Mouse (Mus musculus): Measurements from ENCODE around the gene Phospho1. TPM values are rescaled to one million over a fixed set of nuclear protein-coding genes. Genes with fewer than 3 reads are reported as not detected.

Gene Phospho1
- polyA plus RNA-seq, 1 experiment from 2014 or later, result not detected

Other genes starting within 250 kb of the Phospho1 start
- gene Ngfr, start 236.8 kb upstream of the Phospho1 start, polyA plus RNA-seq (2015; fragmentation: Nextera tagmentation; extraction: Ambion mirVana), result 25.8 and 28.7 TPM in 2 replicates
- 270 and 290 TPM in 2 replicates for gene Phb, start 157.5 kb upstream of the Phospho1 start, polyA plus RNA-seq (2015; fragmentation: Nextera tagmentation; extraction: Ambion mirVana)
- gene Zfp652, start 111.8 kb upstream of the Phospho1 start, polyA plus RNA-seq (2015; fragmentation: Nextera tagmentation; extraction: Ambion mirVana), result 22.3 and 23.1 TPM in 2 replicates
- 1.3 and 1.6 TPM in 2 replicates for gene B130006D01Rik, start 100.9 kb upstream of the Phospho1 start, polyA plus RNA-seq (2015; fragmentation: Nextera tagmentation; extraction: Ambion mirVana)
- 22.8 and 23.7 TPM in 2 replicates for gene Gngt2, start 12.7 kb downstream of the Phospho1 start, polyA plus RNA-seq (2015; fragmentation: Nextera tagmentation; extraction: Ambion mirVana)
- 10.1 and 11.4 TPM in 2 replicates for gene Abi3, start 18.0 kb downstream of the Phospho1 start, polyA plus RNA-seq (2015; fragmentation: Nextera tagmentation; extraction: Ambion mirVana)
- 1.4 TPM in 2 replicates for gene B4galnt2, start 90.4 kb downstream of the Phospho1 start, polyA plus RNA-seq (2015; fragmentation: Nextera tagmentation; extraction: Ambion mirVana)
- 53.8 and 57.9 TPM in 2 replicates for gene Igf2bp1, start 181.4 kb downstream of the Phospho1 start, polyA plus RNA-seq (2015; fragmentation: Nextera tagmentation; extraction: Ambion mirVana)
- not detected in 2 replicates for gene Gip, start 200.0 kb downstream of the Phospho1 start, polyA plus RNA-seq (2015; fragmentation: Nextera tagmentation; extraction: Ambion mirVana)
- 98.3 and 99.0 TPM in 2 replicates for gene Snf8, start 210.4 kb downstream of the Phospho1 start, polyA plus RNA-seq (2015; fragmentation: Nextera tagmentation; extraction: Ambion mirVana)
- 40.6 and 42.0 TPM in 2 replicates for gene Ube2z, start 240.9 kb downstream of the Phospho1 start, polyA plus RNA-seq (2015; fragmentation: Nextera tagmentation; extraction: Ambion mirVana)

All from kidney, embryonic 15.5 days (tissue).